Mouse (Mus musculus) T-helper 17 cell (primary cell): ENCODE data around the gene Rcn2.
"Not testable (repeated sequence)": the region's sequence is repeated elsewhere in the genome, so short reads cannot be mapped to it uniquely, and the experiment has no call there.

Experiments
- in situ Hi-C, 2 experiments: fragments of 300-600 bp; cut with MboI, MseI; formaldehyde crosslinking; loops; 1 replicate in 1 of 2; 2 replicates in 1 of 2; pipeline ENCODE4 v1.15.1; 2025; ENCODE audit warnings: high pct_unique_total_duplicates in 2 of 2

Gene Rcn2

DNA sequence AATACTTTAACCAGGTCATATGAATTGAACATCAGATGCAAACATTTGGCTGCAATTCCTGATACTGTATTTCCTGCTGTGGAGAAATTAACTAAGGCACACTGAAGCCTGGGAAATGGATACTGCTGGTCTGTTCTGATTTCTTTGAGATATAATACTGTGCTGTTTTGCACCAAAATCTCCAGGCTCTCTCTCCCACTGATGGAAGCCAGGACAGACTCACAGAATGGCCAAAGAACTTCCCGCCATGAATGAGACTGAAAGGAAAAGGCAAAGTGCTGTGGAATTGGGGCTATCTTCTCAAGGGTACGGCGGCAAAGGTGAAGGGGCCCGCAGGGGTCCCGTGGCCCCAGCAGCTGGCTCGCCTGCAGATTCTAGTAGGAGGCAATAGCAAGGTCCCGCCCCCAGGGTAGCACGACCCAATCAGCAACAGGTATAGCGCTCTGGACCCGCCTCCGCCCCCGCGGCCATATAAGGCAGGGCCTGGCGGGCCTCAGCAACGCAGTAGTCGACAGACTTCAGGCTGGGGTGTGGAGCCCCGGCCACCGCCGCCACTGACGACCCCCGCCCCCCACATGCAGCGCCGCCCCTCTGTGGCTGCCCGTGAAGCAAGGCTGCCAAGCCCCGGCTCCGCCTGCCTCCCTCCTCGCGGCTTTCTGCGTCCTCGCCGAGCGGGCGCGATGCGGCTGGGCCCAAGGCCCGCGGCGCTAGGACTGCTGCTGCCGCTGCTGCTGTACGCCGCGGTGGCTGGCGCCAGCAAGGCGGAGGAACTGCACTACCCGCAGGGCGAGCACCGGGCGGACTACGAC lies at the start of gene Rcn2:
Gene Rcn2, plus strand, starts transcription at position 474 of the 809 bp plus-strand sequence.
- in situ Hi-C loops = no loop called here

- in situ Hi-C loops = not testable (repeated sequence)
Measured at GRCm38 (mm10) chr9:56004679-56005078, 37.0 kb upstream of the Rcn2 start.

GRCm38 (mm10) chr9:56010450-56010849 lies 31.2 kb upstream of the Rcn2 start, which contains the start of gene 4930563M21Rik:
Gene 4930563M21Rik (minus strand): TSS chr9:56010550.
- in situ Hi-C loops = loop anchor here in 1 of 2 experiments (10.0 kb wide), 1 partner anchor 1216 kb away; no protein-coding TSS in a partner anchor

- in situ Hi-C loops = loop anchor here in 1 of 2 experiments (10.0 kb wide), 1 partner anchor 1230 kb away; no protein-coding TSS in a partner anchor
Measured at GRCm38 (mm10) chr9:56024772-56025171, 16.9 kb upstream of the Rcn2 start.

DNA sequence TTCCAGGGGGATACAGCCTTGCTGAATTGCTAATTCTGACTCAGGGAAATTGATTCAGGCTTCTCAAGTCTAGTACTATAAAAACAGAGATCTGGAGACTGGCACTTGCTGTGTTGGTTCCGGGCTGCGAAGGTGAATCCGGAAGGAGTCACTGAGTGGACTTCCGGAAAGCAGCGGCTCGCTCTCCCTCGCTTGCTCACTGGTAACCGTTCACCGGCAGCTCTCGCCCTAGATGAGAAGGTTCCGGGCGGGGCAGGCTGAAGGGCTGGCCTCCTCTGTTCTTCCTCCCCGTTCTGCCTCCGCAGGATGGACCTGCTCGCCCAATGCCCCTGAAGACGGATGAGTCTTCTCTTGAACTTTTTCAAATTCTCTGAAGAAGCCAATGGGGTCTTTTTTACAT lies 14.4 kb upstream of the Rcn2 start:
- in situ Hi-C loops = loop anchor here in 1 of 2 experiments (10.0 kb wide), 1 partner anchor 1228 kb away; no protein-coding TSS in a partner anchor

DNA sequence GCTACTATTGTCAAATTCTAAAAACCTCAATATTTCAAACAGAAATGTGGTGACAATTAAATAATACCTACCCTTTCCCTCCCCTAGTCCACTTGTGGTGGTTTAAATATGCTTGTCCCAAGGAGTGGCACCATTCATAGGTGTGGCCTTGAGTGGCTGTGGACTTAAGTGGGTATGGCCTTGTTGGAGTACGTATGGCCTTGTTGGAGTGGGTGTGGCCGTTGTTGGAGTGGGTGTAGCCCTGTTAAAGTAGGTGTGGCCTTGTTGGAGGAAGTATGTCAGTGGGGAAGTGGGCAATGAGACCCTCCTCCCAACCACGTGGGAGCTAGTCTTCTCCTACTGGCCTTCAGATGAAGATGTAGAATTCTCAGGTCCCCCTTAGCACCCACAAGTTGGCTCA lies 9.4 kb upstream of the Rcn2 start:
- in situ Hi-C loops = no loop called here

DNA sequence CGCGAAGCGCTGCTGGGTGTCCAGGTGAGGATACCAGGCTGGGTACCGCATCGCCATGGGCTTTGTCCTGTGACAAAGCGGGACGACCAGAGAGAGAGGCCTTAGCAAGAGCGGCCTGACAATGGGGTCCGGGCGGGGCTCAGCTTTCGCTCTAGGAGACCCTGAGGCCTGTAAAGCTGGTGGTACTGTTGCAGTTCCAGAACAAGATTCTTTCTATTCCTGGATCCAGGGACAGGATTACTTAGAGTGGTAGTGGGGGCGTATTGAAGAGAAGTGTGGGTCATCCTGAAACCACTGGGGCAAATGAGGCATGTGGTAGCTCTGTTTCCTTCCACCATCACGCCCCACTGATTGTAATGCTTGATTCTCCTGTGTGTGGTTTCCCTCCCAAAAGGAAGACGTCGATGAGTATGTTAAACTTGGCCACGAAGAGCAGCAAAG lies 556 bp downstream of the Rcn2 start:
- in situ Hi-C loops = no loop called here

DNA sequence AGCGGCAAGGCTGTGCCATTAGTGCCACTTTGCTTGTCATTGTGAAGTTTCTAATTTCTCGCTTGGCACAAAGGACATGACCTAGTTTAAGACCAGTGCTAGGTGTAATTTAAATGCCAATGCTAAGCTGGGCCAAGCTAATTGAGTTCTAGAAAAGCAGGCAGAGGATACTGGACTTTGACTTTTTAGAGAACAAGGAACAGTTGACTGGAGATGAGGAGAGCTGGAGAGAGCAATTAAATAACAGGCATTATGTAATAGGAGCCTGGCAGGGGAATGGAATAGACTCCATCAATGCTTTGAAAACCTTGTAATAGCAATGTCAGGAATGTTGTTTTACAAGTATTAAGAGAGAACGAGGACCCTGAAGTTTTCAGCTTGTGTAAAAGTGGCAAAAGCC lies 12.2 kb downstream of the Rcn2 start:
- in situ Hi-C loops = no loop called here

DNA sequence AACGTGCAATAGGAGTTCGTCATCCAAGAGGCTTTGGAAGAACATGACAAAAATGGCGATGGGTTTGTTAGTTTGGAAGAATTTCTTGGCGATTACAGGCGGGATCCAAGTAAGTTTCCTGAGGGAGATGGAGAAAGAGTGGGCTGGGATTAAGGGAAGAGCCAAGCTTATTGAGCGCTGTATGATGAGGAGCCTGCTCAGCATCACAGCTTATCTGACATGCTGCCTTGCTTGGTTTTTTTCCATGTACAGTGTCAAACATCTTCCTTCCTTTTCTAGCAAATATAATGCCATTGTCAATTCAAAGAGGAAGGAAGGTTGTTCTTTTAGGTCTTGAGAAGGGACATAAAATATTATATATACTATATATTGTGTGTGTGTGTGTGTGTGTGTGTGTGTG lies 14.5 kb downstream of the Rcn2 start:
- in situ Hi-C loops = no loop called here

DNA sequence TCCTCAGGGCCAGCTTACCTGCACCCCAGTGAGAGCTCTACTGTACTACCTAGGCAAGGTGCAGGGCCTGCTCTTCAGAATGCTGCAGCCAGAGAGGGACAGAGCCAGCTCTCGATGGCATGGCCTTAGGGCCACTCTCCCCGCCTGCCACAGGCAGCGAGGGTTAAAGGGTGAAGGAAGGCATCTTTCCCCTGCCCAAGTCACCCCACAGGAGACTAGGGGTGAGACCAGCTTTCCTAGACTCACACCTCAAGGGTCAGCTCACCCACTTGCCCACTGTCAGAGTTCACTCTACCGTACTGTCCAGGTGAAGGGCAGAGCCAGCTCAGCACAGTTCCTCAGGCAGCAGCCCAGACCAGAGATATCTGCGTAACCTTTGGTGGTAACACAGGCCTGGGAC lies 20.7 kb downstream of the Rcn2 start:
- in situ Hi-C loops = no loop called here

- in situ Hi-C loops = no loop called here
Measured at GRCm38 (mm10) chr9:56065011-56065410, 23.4 kb downstream of the Rcn2 start.

DNA sequence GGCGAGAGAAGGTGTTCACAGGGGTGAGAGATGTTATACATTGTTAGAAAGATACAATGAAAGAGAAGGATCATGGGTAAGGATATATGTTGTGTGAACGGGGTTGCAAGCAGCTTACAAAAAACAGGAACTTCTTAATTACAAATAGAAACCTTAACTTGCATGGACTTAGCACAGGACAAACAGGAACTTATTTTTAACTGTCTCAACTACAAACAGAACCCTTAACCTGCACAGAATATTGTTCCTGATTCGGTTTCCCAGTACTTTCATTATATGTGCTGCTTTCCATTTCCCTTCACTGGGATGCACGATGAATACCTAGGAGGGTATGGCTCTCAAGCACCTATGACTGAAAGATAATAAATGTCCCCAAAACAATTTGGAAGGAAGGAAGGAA lies 26.3 kb downstream of the Rcn2 start:
- in situ Hi-C loops = no loop called here

DNA sequence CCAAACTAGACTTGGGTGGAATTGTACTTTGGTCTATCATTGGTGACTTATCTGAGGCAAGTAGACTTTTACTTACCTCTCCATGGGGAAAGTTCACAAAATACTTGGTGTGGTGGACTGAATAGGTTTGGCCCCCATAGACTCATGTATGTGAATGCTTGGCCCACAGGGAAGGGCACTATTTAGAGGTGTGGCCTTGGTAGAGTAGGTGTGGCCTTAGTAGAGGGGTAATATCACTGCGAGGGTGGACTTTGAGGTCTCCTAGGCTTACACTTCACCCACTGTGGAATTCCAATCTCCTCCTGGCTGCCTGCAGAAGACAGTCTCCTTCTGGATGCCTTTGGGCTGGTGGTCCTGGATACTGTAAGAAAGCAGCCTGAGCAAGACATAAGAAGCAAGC lies 27.0 kb downstream of the Rcn2 start:
- in situ Hi-C loops = no loop called here

DNA sequence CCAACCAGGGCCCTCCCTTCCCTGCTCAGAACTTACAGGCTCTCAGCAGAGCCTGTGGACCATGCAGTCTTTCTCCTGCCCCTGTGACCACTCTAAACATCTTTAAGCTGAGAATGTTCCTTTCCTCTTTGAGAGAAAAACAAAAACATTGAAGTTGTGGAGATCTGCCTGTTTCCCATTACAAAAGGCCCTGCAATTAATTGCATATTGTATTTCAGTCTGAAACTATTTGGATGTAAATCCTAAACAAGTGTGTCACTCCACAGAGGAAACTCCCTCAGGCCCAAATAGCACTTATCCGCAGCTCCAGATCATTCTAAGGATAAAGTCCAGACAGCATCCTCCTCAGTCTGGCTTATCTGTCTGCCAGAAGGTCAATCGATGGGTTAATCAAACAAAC lies 31.2 kb downstream of the Rcn2 start:
- in situ Hi-C loops = loop anchor here in 1 of 2 experiments (10.0 kb wide), 1 partner anchor 128 kb away; no protein-coding TSS in a partner anchor

DNA sequence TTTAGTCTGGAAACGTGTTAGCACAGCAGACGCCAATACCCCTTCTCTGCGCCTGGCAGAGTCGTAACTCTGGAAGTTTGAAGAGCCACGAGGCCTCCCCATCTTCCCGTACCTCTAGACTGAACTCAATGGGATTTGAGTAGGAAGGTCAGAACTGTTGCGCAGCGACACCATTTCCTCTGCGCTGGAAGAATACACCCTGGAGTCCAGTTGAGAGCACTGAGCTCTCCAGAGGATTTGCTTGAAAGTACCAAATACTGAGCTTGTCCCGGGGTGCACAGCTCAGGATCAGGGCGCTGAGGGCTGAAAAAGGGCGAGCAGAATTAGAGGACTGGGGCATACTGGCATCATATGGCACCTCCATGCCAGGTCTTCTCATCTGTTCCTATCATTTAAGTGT lies 33.2 kb downstream of the Rcn2 start:
- in situ Hi-C loops = loop anchor here in 1 of 2 experiments (10.0 kb wide), 1 partner anchor 130 kb away; no protein-coding TSS in a partner anchor

- in situ Hi-C loops = loop anchor here in 1 of 2 experiments (10.0 kb wide), 1 partner anchor 130 kb away; no protein-coding TSS in a partner anchor
Measured at GRCm38 (mm10) chr9:56075264-56075663, 33.6 kb downstream of the Rcn2 start.

DNA sequence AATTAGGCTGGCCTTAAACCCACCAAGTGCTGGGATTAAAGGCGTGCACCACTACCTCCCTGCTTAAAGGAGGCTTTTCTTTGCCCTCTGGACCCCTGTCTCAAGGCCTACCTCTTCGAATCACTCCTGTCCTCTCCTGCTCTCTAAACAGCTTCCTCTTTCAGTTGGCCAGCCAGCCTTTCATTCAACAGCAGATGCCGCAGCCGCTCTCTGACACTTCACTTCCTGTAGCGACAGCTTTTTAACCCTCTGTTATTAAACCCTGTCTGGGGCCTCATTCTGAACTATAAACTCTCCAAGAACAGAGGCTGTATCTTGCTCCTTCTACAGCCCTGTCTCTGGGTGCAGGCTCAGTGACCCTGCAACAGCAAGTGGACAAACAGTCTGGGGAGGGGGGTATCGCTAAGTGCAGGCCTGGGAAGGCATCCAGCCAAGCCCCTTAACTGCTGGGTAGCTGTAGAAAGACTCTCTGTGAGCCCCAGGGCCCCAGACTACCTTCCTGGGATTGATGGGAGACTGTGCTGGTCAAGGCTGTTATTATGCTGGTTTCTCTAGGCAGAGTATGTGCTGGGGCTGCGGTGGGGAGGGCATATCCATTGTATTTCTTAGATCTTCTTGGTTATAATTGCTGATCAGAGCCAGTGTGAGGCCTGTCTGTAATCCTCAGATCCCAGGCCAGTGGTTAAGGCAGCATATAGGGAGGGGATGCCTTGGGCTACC lies 34.4 kb downstream of the Rcn2 start:
- in situ Hi-C loops = loop anchor here in 1 of 2 experiments (10.0 kb wide), 1 partner anchor 131 kb away; no protein-coding TSS in a partner anchor

DNA sequence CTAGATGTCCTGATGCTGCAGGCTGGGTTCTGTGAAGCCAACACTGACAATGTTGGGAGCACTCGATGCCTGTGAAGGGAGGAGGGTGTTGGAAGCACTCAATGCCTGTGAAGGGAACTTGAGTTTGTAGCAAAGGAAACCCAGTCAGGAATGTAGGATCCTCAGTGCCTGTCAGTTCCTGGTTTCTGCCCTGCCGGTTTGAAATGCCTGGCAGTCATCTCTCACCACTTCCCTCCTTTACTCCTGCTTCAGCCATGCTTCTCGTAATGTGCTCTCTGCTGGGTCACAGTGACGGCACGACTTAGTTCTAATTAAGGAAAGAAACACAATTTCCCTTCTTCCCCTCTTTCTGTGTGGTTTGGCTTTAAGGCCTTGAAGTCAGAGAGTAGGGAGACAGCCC lies 37.9 kb downstream of the Rcn2 start:
- in situ Hi-C loops = loop anchor here in 1 of 2 experiments (10.0 kb wide), 1 partner anchor 135 kb away; no protein-coding TSS in a partner anchor

- in situ Hi-C loops = loop anchor here in 1 of 2 experiments (5.0 kb wide), 1 partner anchor 36 kb away; no protein-coding TSS in a partner anchor
Measured at GRCm38 (mm10) chr9:56086524-56086923, 44.9 kb downstream of the Rcn2 start.

DNA sequence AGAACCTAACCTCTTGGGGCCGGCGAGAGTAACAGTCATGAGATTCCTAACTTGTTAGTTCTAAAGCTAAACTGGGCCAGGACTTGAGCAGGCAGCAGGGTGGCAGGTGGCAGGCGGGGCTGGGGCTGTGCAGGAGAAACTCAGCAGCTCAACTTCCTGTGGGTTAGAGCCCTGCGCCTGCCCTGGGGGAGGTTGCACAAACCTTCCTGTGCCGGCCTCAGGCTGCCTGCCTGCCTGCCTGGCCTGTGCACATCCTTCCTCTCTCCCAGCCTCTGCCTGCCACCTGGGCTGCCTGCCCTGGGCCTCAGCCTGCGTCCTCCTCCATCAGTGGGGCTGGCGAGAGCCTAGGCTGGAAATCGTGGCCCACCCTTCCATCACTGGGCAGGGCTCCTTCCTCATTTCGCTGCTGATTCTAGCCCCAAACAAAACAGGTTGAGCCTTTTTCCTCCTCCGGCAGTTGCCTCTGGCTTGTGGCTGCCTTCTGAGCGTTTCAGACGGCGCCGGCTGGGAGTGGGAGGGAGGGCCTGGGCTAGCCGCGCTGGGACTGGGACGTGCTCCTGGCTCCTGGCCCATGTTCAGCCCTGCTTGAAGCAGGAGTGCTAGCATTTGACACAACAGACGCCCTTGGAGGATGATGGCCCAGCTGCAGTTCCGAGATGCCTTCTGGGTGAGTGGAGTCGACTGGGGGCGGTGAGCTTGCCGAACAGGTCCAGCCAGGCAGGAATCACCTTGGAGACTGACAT lies 48.3 kb downstream of the Rcn2 start, which contains the start of gene Pstpip1:
Gene Pstpip1, plus strand, starts transcription at position 185 of the 743 bp plus-strand sequence.
- in situ Hi-C loops = loop anchor here (5.0 to 10.0 kb wide), 2 partner anchors 32 to 1355 kb away; partner anchors contain the start of gene Wdr61 (in 1 of the 2)
